Mouse (Mus musculus) liver, embryonic 14.5 days (tissue): Measurements from ENCODE around the gene Inpp4b. TPM values are rescaled to one million over a fixed set of nuclear protein-coding genes. Genes with fewer than 3 reads are reported as not detected.

Experiments
- ATAC-seq: fragments of 200-750 bp; cut with Nextera tagmentation; 2 replicates; pipeline ENCODE4 v1.8.0; 2017; ENCODE audit warnings: moderate number of reproducible peaks, mild to moderate bottlenecking, moderate library complexity; ENCODE audit not compliant: insufficient read depth
- DNase-seq, 3 experiments: peaks; one replicate each; pipeline ENCODE4 v3.0.0-alpha.2; 2012 to 2013; ENCODE audit warnings: low read depth in 3 of 3, low spot score in 3 of 3
- H3K27ac ChIP-seq: fragments of 300-500 bp; sonication (generic); 2 replicates; pipeline ENCODE4 v1.5.1; 2014; ENCODE audit warnings: moderate library complexity, mild to moderate bottlenecking, control low read depth, inconsistent platforms
- H3K27me3 ChIP-seq: fragments of 300-500 bp; sonication (generic); 2 replicates; pipeline ENCODE4 v1.6.1; 2014; ENCODE audit warnings: mild to moderate bottlenecking, low read length, moderate library complexity; ENCODE audit not compliant: control insufficient read depth, insufficient read depth
- H3K36me3 ChIP-seq: fragments of 300-500 bp; sonication (generic); replicated peaks from 2 replicates; pipeline ENCODE4 v1.6.1; 2014; ENCODE audit warnings: low read depth; ENCODE audit not compliant: control insufficient read depth, insufficient read depth
- H3K4me1 ChIP-seq, 2 experiments: fragments of 200-500 bp in 1 of 2; fragments of 300-500 bp in 1 of 2; sonication (generic) in 1 of 2; replicated peaks; 2 replicates each; pipeline ENCODE4 v1.6.1; 2012 to 2014; ENCODE audit warnings: antibody characterized with exemption in 1 of 2, inconsistent platforms in 1 of 2, low read length in 1 of 2; ENCODE audit not compliant: control insufficient read depth in 2 of 2, insufficient read depth in 2 of 2
- H3K4me2 ChIP-seq: fragments of 300-500 bp; sonication (generic); 2 replicates; pipeline ENCODE4 v1.6.1; 2014; ENCODE audit warnings: low read depth, mild to moderate bottlenecking, control low read depth, moderate library complexity
- H3K4me3 ChIP-seq, 2 experiments: fragments of 200-500 bp in 1 of 2; fragments of 300-500 bp in 1 of 2; sonication (generic) in 1 of 2; 2 replicates each; pipeline ENCODE4 v1.5.1; 2012 to 2014; ENCODE audit warnings: low read depth in 2 of 2, low read length in 2 of 2, mild to moderate bottlenecking in 2 of 2, control low read depth in 1 of 2, inconsistent platforms in 1 of 2, moderate library complexity in 1 of 2; ENCODE audit not compliant: insufficient read depth in 1 of 2
- H3K9ac ChIP-seq: fragments of 300-500 bp; sonication (generic); replicated peaks from 2 replicates; pipeline ENCODE4 v1.6.1; 2014; ENCODE audit warnings: mild to moderate bottlenecking, control low read depth, moderate library complexity
- H3K9me3 ChIP-seq: fragments of 300-500 bp; sonication (generic); 2 replicates; pipeline ENCODE4 v1.6.1; 2016; ENCODE audit warnings: low read length, mixed read lengths; ENCODE audit not compliant: control insufficient read depth
- CTCF ChIP-seq: IDR thresholded peaks from 2 replicates; pipeline ENCODE4 v1.5.1; 2016; ENCODE audit warnings: antibody characterized with exemption, low read depth, control low read depth
- EP300 ChIP-seq: IDR thresholded peaks from 2 replicates; pipeline ENCODE4 v1.6.1; 2016; ENCODE audit warnings: antibody characterized with exemption, low read depth
- WGBS: fragments of 180-500 bp; shearing (Covaris S2); extraction: QIAGEN DNeasy Blood & Tissue Kit; methylation state at CpG from one replicate; pipeline ENCODE4 v1.1.7; 2014; ENCODE audit not compliant: insufficient replicate concordance; 5-methylcytosine and 5-hydroxymethylcytosine counted together
- polyA plus RNA-seq, 2 experiments: library from polyadenylated mRNA; depleted of rRNA in 1 of 2; stranded (reverse) in 1 of 2; unstranded in 1 of 2; fragments of >200 nt; fragmentation: Nextera tagmentation in 1 of 2; extraction: Ambion mirVana in 1 of 2; gene quantifications; 2 replicates each; pipeline versions ENCODE4 v1.2.1 to v1.2.3; 2012 to 2014

Gene Inpp4b
- polyA plus RNA-seq, 2 experiments: 0.25 to 1.8 TPM

GRCm38 (mm10) chr8:81731332-81731731 lies 389.0 kb downstream of the Inpp4b start:
- Histone ChIP-seq H3K9ac (no peak overlapping the region), H3K4me3 (no peak overlapping the region), H3K27me3 (no peaks in the 10 kb centered on the region), H3K36me3 (no peaks in the 10 kb centered on the region), H3K4me1 (no peaks in the 10 kb centered on the region), H3K4me2 (no peak overlapping the region), H3K27ac (no peak overlapping the region), H3K9me3 (no peaks in the 10 kb centered on the region)
- TF ChIP-seq CTCF (no peak), EP300 (no peak)
- ATAC-seq (no peak), DNase-seq (no peak)

- Histone ChIP-seq H3K36me3 (no peaks in the 10 kb centered on the region), H3K9me3 (no peaks in the 10 kb centered on the region), H3K27me3 (no peaks in the 10 kb centered on the region), H3K9ac (no peak overlapping the region), H3K27ac (no peak overlapping the region), H3K4me3 (no peak overlapping the region), H3K4me1 (no peaks in the 10 kb centered on the region), H3K4me2 (no peak overlapping the region)
- DNase-seq (no peak), ATAC-seq (no peak)
- TF ChIP-seq CTCF (no peak), EP300 (no peak)
- WGBS: 58% methylated on average over 2 of the region's 2 CpGs
Observed at GRCm38 (mm10) chr8:81735655-81736054, 393.3 kb downstream of the Inpp4b start.

- no peak for TF ChIP-seq EP300
- no peak for TF ChIP-seq CTCF
- DNase-seq (no peak), ATAC-seq (no peak)
- H3K27me3 ChIP-seq: no peaks in the 10 kb centered on the region
- H3K9ac ChIP-seq: no peak overlapping the region
- H3K4me1 ChIP-seq: no peaks in the 10 kb centered on the region
- H3K4me2 ChIP-seq: no peak overlapping the region
- H3K36me3 ChIP-seq: no peaks in the 10 kb centered on the region
- no peak overlapping the region for H3K4me3 ChIP-seq
- WGBS: 56% methylated on average over 1 of the region's 1 CpGs
- H3K27ac ChIP-seq: no peak overlapping the region
- no peaks in the 10 kb centered on the region for H3K9me3 ChIP-seq
Observed at GRCm38 (mm10) chr8:81736103-81736502, 393.7 kb downstream of the Inpp4b start.

GRCm38 (mm10) chr8:81742588-81742987 lies 400.2 kb downstream of the Inpp4b start:
- 57% methylated on average over 7 of the region's 7 CpGs for WGBS
- DNase-seq: no peak
- TF ChIP-seq EP300 (no peak), CTCF (no peak)

GRCm38 (mm10) chr8:81743040-81743439 lies 400.7 kb downstream of the Inpp4b start:
- TF ChIP-seq CTCF (no peak), EP300 (no peak)
- H3K4me2 ChIP-seq: no peak overlapping the region
- H3K27ac ChIP-seq: no peak overlapping the region
- no peak overlapping the region for H3K9ac ChIP-seq
- WGBS: 52% methylated on average over 3 of the region's 3 CpGs
- no peaks in the 10 kb centered on the region for H3K36me3 ChIP-seq
- H3K4me1 ChIP-seq: no peaks in the 10 kb centered on the region
- no peaks in the 10 kb centered on the region for H3K27me3 ChIP-seq
- no peaks in the 10 kb centered on the region for H3K9me3 ChIP-seq
- DNase-seq (no peak), ATAC-seq (no peak)
- H3K4me3 ChIP-seq: no peak overlapping the region

More at GRCm38 (mm10) chr8:81742588-81742987, 400.2 kb downstream of the Inpp4b start:
- no peaks in the 10 kb centered on the region for H3K36me3 ChIP-seq
- no peak overlapping the region for H3K4me2 ChIP-seq
- H3K4me3 ChIP-seq: no peak overlapping the region
- no peak overlapping the region for H3K27ac ChIP-seq
- H3K4me1 ChIP-seq: no peaks in the 10 kb centered on the region
- H3K9ac ChIP-seq: no peak overlapping the region
- H3K27me3 ChIP-seq: no peaks in the 10 kb centered on the region
- no peaks in the 10 kb centered on the region for H3K9me3 ChIP-seq
- ATAC-seq: no peak
